Mouse (Mus musculus) forebrain, embryonic 11.5 days (tissue): ENCODE measurements around the gene Srgap3. TPM values are rescaled to one million over a fixed set of nuclear protein-coding genes. Genes with fewer than 3 reads are reported as not detected.
A peak's percentile ranks its signal among the peaks of the same experiment; 100 is the strongest.
"Not testable (repeated sequence)": the region's sequence is repeated elsewhere in the genome, so short reads cannot be mapped to it uniquely, and the experiment has no call there.

ENCODE experiments used
- ATAC-seq: fragments of 200-750 bp; cut with Nextera tagmentation; replicated peaks from 2 replicates; pipeline ENCODE4 v1.8.0; 2017; ENCODE audit warnings: moderate TSS enrichment; ENCODE audit not compliant: low FRiP score
- DNase-seq: peaks from one replicate; pipeline ENCODE4 v3.0.0-alpha.2; 2017; ENCODE audit warnings: low spot score
- H3K27ac ChIP-seq: fragments of 300-500 bp; sonication (generic); 2 replicates; pipeline ENCODE4 v1.5.1; 2014; ENCODE audit warnings: low read depth, low read length
- H3K27me3 ChIP-seq: fragments of 300-500 bp; sonication (generic); 2 replicates; pipeline ENCODE4 v1.6.1; 2014; ENCODE audit warnings: mild to moderate bottlenecking, low read length, mixed read lengths; ENCODE audit not compliant: control insufficient read depth, insufficient read depth
- H3K36me3 ChIP-seq: fragments of 300-500 bp; sonication (generic); 2 replicates; pipeline ENCODE4 v1.6.1; 2014; ENCODE audit warnings: mild to moderate bottlenecking, low read length, moderate library complexity, mixed read lengths; ENCODE audit not compliant: control insufficient read depth, insufficient read depth
- H3K4me1 ChIP-seq: fragments of 300-500 bp; sonication (generic); replicated peaks from 2 replicates; pipeline ENCODE4 v1.6.1; 2014; ENCODE audit warnings: low read length, mixed read lengths; ENCODE audit not compliant: control insufficient read depth, insufficient read depth
- H3K4me2 ChIP-seq: fragments of 300-500 bp; sonication (generic); 2 replicates; pipeline ENCODE4 v1.6.1; 2014; ENCODE audit warnings: low read depth, mild to moderate bottlenecking, low read length, moderate library complexity, mixed read lengths; ENCODE audit not compliant: severe bottlenecking
- H3K4me3 ChIP-seq: fragments of 300-500 bp; sonication (generic); 2 replicates; pipeline ENCODE4 v1.5.1; 2014; ENCODE audit warnings: low read depth, low read length
- H3K9ac ChIP-seq: fragments of 300-500 bp; sonication (generic); 2 replicates; pipeline ENCODE4 v1.6.1; 2014; ENCODE audit warnings: low read length
- H3K9me3 ChIP-seq: fragments of 300-500 bp; sonication (generic); 2 replicates; pipeline ENCODE4 v1.6.1; 2016; ENCODE audit warnings: low read length, mixed read lengths; ENCODE audit not compliant: control insufficient read depth
- WGBS: fragments of 180-500 bp; shearing (Covaris S2); extraction: QIAGEN DNeasy Blood & Tissue Kit; methylation state at CpG from one replicate; pipeline ENCODE4 v1.1.7; 2014; 5-methylcytosine and 5-hydroxymethylcytosine counted together
- polyA plus RNA-seq: library from polyadenylated mRNA; unstranded; fragments of >200 nt; fragmentation: Nextera tagmentation; extraction: Ambion mirVana; gene quantifications from 2 replicates; pipeline ENCODE4 v1.2.1, GENCODE M21; 2014

Srgap3 gene
- polyA plus RNA-seq, 1 experiment from 2014 or later: 37.8 TPM

DNA sequence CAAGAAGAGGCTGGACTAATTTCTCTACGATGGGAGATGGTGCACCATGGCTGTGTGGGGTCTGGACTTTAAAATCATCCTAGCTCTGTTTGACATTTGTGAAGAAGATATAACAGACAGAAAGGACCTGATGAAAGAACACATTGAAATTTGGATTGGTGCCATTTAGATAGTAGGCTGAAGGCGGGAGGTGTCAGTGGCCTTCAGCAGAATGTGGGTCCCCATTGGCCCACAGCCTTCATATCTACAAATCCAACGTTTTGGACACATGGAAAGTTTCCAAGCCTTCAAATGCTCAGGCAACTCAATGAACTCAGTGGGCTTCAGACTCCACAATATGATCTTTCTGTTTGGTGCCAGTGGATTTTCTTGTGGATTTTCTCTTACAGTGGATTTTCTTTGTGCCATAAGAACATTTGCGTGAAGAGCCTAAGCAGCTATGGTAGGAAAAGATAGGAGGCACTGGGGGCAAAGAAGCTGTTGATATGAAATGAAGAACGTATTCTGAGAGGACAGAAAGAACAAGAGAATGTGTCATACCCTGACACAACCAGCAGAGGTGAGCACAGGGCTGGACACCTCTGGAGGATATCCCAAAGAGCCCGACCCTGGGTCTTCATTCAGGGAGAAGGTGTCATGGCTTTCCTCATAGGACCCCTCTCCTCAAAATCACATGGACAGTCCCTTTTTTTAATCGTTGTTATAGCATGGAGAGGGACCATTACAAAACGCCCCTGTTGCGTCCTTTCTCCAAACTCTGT, 78.7 kb downstream of the Srgap3 start:
- ATAC-seq (no peak), DNase-seq (no peak)
- H3K27me3 ChIP-seq: no peaks in the 10 kb centered on the region
- no peak overlapping the region for H3K9ac ChIP-seq
- H3K4me3 ChIP-seq: no peak overlapping the region
- 84% methylated on average over 9 of the region's 9 CpGs for WGBS
- H3K4me1 ChIP-seq: peaks cover 8% of the 10 kb centered on the region; the same call in 1 of the 2 replicates
- H3K4me2 ChIP-seq: no peak overlapping the region
- H3K36me3 ChIP-seq: no peaks in the 10 kb centered on the region
- no peaks in the 10 kb centered on the region for H3K9me3 ChIP-seq
- no peak overlapping the region for H3K27ac ChIP-seq

GRCm38 (mm10) chr6:112866096-112866495, 81.0 kb downstream of the Srgap3 start:
- Histone ChIP-seq H3K27me3 (no peaks in the 10 kb centered on the region), H3K9me3 (no peaks in the 10 kb centered on the region), H3K9ac (no peak overlapping the region), H3K4me2 (no peak overlapping the region), H3K27ac (no peak overlapping the region), H3K36me3 (no peaks in the 10 kb centered on the region), H3K4me3 (no peak overlapping the region), H3K4me1 (peaks cover 8% of the 10 kb centered on the region; the same call in 1 of the 2 replicates)
- no peak for DNase-seq
- WGBS: 74% methylated on average over 4 of the region's 4 CpGs
- ATAC-seq: no peak

DNA sequence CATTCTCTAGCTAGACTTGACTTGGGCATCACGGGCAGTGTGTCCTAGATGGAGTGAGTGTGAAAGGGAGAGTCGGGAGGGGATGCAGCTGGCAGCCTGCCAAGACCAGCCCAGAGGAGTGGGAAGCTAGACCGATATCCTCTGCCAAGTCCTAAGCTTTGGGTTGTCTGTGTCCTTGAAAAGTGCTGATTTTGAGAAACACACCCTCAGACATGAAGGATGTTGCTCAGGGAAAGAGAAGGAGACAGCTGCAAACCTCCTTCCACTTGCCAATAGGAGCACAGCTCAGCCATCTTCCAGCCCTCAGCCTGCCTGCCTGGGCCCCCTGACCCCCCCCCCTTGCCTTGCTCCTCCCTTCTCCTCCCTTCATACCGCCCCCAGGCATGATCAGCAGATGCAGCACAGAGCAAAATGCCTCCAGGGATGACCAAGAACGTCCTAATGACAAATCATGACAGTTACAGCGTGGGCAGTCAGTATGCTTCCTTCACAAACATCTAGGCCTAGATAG, 82.0 kb downstream of the Srgap3 start:
- H3K27me3 ChIP-seq: no peaks in the 10 kb centered on the region
- H3K4me3 ChIP-seq: no peak overlapping the region
- H3K4me2 ChIP-seq: no peak overlapping the region
- DNase-seq (no peak), ATAC-seq (0 out of 2 replicates have a peak, but pooled peaks have one; percentile 31)
- no peaks in the 10 kb centered on the region for H3K36me3 ChIP-seq
- peaks cover 8% of the 10 kb centered on the region; the same call in 1 of the 2 replicates for H3K4me1 ChIP-seq
- 73% methylated on average over 6 of the region's 6 CpGs for WGBS
- H3K9ac ChIP-seq: no peak overlapping the region
- H3K9me3 ChIP-seq: no peaks in the 10 kb centered on the region
- no peak overlapping the region for H3K27ac ChIP-seq

DNA sequence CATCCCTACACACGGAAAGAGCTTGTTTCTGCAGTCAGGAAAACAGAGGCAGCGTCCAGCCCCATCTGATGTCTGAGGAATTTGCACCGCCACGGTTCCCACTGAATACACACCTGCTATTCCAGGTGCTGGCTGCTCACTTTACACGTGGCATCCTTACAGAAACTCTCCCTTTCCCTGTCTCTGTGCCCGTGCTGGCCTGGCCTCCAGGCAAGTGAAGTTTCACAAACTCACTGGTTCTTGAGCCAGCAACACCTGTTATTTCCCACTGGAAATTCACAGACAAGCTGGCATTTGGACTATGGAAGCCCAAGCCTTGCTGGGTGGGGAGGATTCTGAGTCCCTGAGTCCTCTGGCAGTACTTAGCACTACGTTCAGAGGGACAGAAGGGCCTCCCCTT, 84.6 kb downstream of the Srgap3 start:
- no peak for ATAC-seq
- no peak for DNase-seq
- Histone ChIP-seq H3K4me1 (peaks cover 6% of the 10 kb centered on the region; the same call in 1 of the 2 replicates), H3K36me3 (no peaks in the 10 kb centered on the region), H3K4me3 (no peak overlapping the region), H3K27me3 (no peaks in the 10 kb centered on the region), H3K27ac (no peak overlapping the region), H3K9me3 (no peaks in the 10 kb centered on the region), H3K9ac (no peak overlapping the region), H3K4me2 (no peak overlapping the region)
- 93% methylated on average over 7 of the region's 7 CpGs for WGBS

DNA sequence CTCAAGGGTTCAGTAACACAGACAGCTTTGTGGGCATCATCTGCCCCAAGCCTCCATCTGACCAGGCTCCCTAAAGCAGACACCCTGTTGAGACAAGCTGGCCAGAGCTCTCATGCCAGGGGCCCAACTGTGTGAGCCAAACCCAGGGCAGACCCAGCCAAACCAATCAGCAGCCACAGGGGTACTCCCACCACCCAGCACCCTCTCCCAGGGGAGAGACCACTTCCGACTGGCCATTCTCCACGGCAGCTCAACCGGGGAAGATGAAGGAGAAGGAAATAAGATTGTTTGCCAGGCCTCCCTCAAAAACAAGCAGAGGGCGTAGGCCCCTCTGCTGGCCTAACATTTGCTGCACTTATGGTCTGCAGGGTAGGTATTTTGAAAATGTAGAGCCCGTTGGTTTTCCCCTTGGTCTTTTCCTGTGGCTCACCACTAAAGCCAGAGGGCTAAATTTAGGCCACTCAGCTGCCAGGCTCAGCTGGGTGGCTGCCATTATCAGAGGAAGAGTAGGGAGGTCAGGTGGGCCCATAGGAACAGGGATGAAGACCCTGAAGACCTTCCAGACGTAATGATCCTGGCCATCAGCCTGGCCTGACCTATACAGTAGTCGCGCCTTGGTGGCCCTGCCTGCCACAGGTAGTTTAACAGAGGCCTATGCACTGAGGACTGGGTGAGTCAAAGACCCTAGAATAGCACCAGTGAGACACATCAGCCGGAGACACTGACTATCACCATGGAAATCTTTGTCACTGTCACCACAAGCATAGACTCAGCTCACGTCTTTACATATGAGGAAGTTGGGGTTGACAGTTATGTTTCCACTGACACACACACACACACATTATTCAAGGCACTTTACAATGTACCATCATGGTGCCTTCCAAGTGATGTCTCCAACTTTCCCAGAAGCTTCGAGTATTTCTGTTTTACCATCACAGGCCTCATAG, 85.4 kb downstream of the Srgap3 start:
- H3K4me1 ChIP-seq: peaks cover 6% of the 10 kb centered on the region; the same call in 1 of the 2 replicates
- no peaks in the 10 kb centered on the region for H3K27me3 ChIP-seq

GRCm38 (mm10) chr6:112860290-112860689, 86.8 kb downstream of the Srgap3 start:
- H3K9ac ChIP-seq, H3K27ac ChIP-seq, H3K4me2 ChIP-seq, H3K4me3 ChIP-seq, H3K27me3 ChIP-seq, H3K9me3 ChIP-seq, H3K4me1 ChIP-seq, DNase-seq, ATAC-seq, H3K36me3 ChIP-seq: not testable (repeated sequence)
- WGBS: 95% methylated on average over 5 of the region's 5 CpGs

More for the DNA sequence above, 85.4 kb downstream of the Srgap3 start:
- Histone ChIP-seq H3K9ac (no peak overlapping the region), H3K4me3 (no peak overlapping the region), H3K27ac (no peak overlapping the region), H3K9me3 (no peaks in the 10 kb centered on the region), H3K4me2 (no peak overlapping the region), H3K36me3 (no peaks in the 10 kb centered on the region)
- ATAC-seq: no peak
- no peak for DNase-seq
- 92% methylated on average over 11 of the region's 11 CpGs for WGBS

- H3K9ac ChIP-seq: no peak overlapping the region
- no peaks in the 10 kb centered on the region for H3K27me3 ChIP-seq
- DNase-seq: no peak
- 69% methylated on average over 6 of the region's 6 CpGs for WGBS
- no peaks in the 10 kb centered on the region for H3K9me3 ChIP-seq
- no peaks in the 10 kb centered on the region for H3K36me3 ChIP-seq
- no peak overlapping the region for H3K4me2 ChIP-seq
- no peak overlapping the region for H3K4me3 ChIP-seq
- peaks cover 3% of the 10 kb centered on the region for H3K4me1 ChIP-seq
- ATAC-seq: peak; percentile 50
- H3K27ac ChIP-seq: 0 out of 2 replicates have a peak overlapping the region, but pooled peaks have one; percentile 18
Measured at GRCm38 (mm10) chr6:112857057-112857456, 90.0 kb downstream of the Srgap3 start.

- Histone ChIP-seq H3K27me3 (no peaks in the 10 kb centered on the region), H3K36me3 (no peaks in the 10 kb centered on the region), H3K4me1 (peaks cover 3% of the 10 kb centered on the region), H3K4me3 (no peak overlapping the region), H3K27ac (no peak overlapping the region), H3K9ac (no peak overlapping the region), H3K9me3 (no peaks in the 10 kb centered on the region), H3K4me2 (no peak overlapping the region)
- WGBS: 87% methylated on average over 6 of the region's 6 CpGs
- DNase-seq (no peak), ATAC-seq (no peak)
Measured at GRCm38 (mm10) chr6:112855183-112855582, 91.9 kb downstream of the Srgap3 start.
